Mouse (Mus musculus): Measurements from ENCODE around the gene Cox7b2. TPM values are rescaled to one million over a fixed set of nuclear protein-coding genes. Genes with fewer than 3 reads are reported as not detected.
"Not testable (repeated sequence)": the region's sequence is repeated elsewhere in the genome, so short reads cannot be mapped to it uniquely, and the experiment has no call there.

The Cox7b2 gene
- not detected in 2 replicates for total RNA-seq (2014; fragmentation: Nextera tagmentation)
- not detected in 2 replicates for total RNA-seq (2017)

- ATAC-seq (replicated peaks; ENCODE audit: poor library complexity, severe bottlenecking): no peak
These were observed at the start of gene Cox7b2 for GRCm38 (mm10) chr5:71548079-71548478. Gene Cox7b2 (minus strand): TSS chr5:71548205.

- ATAC-seq (replicated peaks; ENCODE audit: poor library complexity, severe bottlenecking): no peak
These were observed 47.3 kb upstream of the Cox7b2 start for GRCm38 (mm10) chr5:71595321-71595720.

- no peak for ATAC-seq (replicated peaks; ENCODE audit: poor library complexity, severe bottlenecking)
These were observed 45.8 kb upstream of the Cox7b2 start for GRCm38 (mm10) chr5:71593745-71594255.

DNA sequence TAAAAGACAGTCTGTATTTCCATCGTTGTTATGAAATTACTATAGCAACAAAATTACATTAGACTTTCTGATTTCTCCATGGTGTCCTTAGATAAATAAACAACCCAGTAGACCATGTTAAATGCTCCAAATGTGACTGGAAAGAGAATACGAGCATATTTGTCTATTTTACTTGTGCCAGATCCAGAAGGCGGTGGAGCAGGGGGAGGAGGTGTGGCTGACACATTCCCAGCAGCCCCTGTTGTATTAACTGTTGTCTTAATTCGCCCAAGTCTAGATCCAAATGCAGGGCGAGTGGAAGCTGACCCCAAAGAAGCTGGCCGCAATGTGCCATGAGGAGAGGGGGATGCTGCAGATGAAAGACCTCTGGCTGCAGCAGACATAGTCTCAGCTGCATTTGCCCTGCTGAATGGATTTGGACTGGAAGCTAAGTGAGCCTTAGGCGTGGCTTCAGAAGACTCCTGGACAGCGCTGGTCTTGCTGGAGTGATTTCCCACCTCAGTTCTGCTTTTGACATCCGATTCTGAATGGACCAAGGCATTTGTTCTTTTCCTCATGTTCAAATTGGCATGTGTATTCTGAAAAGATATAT is 23.7 kb upstream of the Cox7b2 start:
- ATAC-seq (replicated peaks; ENCODE audit: poor library complexity, severe bottlenecking): no peak

GRCm38 (mm10) chr5:71545554-71545953 is 2.5 kb downstream of the Cox7b2 start:
- no peak; the same call in 1 of the 2 replicates for ATAC-seq (replicated peaks; ENCODE audit: poor library complexity, severe bottlenecking)

- ATAC-seq (replicated peaks; ENCODE audit: poor library complexity, severe bottlenecking): not testable (repeated sequence)
These were observed 22.5 kb downstream of the Cox7b2 start for GRCm38 (mm10) chr5:71525486-71525885.

- peak; percentile 65 for ATAC-seq (replicated peaks; ENCODE audit: poor library complexity, severe bottlenecking)
These were observed 45.8 kb downstream of the Cox7b2 start for GRCm38 (mm10) chr5:71502058-71502678.

- no peak for ATAC-seq (replicated peaks; ENCODE audit: poor library complexity, severe bottlenecking)
These were observed 52.4 kb downstream of the Cox7b2 start for GRCm38 (mm10) chr5:71495621-71496020.

GRCm38 (mm10) chr5:71456957-71457356 is 91.0 kb downstream of the Cox7b2 start:
- ATAC-seq (replicated peaks; ENCODE audit: poor library complexity, severe bottlenecking): no peak

DNA sequence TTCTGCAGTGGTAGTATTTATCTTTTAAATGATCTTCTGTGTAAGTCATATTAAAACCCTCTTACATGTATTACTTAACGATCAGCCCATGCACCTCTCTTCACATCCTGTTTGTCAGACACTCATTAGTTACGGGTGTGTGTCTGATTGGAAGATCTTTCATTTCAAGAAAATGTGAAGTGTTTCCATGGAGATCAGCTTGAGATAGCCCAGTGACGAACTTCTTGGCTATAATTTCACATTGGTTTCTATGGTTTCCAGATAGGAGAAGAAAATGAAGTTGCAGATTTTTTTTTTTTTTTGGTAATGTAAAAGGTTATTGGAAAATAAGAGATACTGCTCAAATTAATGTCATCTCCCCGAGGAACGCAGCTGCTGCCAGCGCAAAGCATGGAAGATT is 107.8 kb downstream of the Cox7b2 start:
- no peak for ATAC-seq (replicated peaks; ENCODE audit: poor library complexity, severe bottlenecking)

Other genes starting within 250 kb of the Cox7b2 start
- not detected in 2 replicates for gene Gabrb1, start 109.9 kb upstream of the Cox7b2 start, total RNA-seq (2014; fragmentation: Nextera tagmentation)
- gene Gabrb1, start 109.9 kb upstream of the Cox7b2 start, total RNA-seq (2017): not detected in 2 replicates
- gene Gabra4, start 110.1 kb upstream of the Cox7b2 start, total RNA-seq (2014; fragmentation: Nextera tagmentation): not detected in 2 replicates
- gene Gabra4, start 110.1 kb upstream of the Cox7b2 start, total RNA-seq (2017): not detected in 2 replicates

Measured in granulocyte monocyte progenitor cell, adult 5-6 weeks (primary cell).